Mouse (Mus musculus): ENCODE measurements around the gene Cant1. TPM values are rescaled to one million over a fixed set of nuclear protein-coding genes. Genes with fewer than 3 reads are reported as not detected.

The Cant1 gene
- polyA plus RNA-seq, 2 experiments: 6.0 to 8.3 TPM

GRCm38 (mm10) chr11:118456937-118457336 lies 38.1 kb upstream of the Cant1 start:
- Histone ChIP-seq H3K27me3 (ENCODE audit: control insufficient read depth, insufficient read depth, low read length) (no peaks in the 10 kb centered on the region), H3K4me2 (ENCODE audit: low read depth) (no peak overlapping the region), H3K9me3 (ENCODE audit: control insufficient read depth, low read length) (no peaks in the 10 kb centered on the region), H3K36me3 (replicated peaks; ENCODE audit: control insufficient read depth, insufficient read depth, low read depth) (no peaks in the 10 kb centered on the region), H3K4me1 (replicated peaks; ENCODE audit: control insufficient read depth in 2 of 2, insufficient read depth in 2 of 2, low read length in 1 of 2) (peaks cover 0 to 2% of the 10 kb centered on the region in 2 experiments; a peak in 2 of 4 replicates), H3K4me3 (ENCODE audit: insufficient read depth in 1 of 2, low read depth in 2 of 2, low read length in 2 of 2) (no peak overlapping the region), H3K27ac (no peak overlapping the region), H3K9ac (replicated peaks) (no peak overlapping the region)
- TF ChIP-seq CTCF (IDR thresholded peaks at IDR 0.05; ENCODE audit: low read depth) (no peak), EP300 (IDR thresholded peaks at IDR 0.05; ENCODE audit: low read depth) (no peak)
- ATAC-seq (ENCODE audit: insufficient read depth): no peak
- 57% methylated on average over 11 of the region's 11 CpGs for WGBS (ENCODE audit: insufficient replicate concordance)
- DNase-seq (ENCODE audit: low read depth in 3 of 3, low spot score in 3 of 3): no peak

GRCm38 (mm10) chr11:118455788-118456187 lies 36.9 kb upstream of the Cant1 start:
- DNase-seq (ENCODE audit: low read depth in 3 of 3, low spot score in 3 of 3) (no peak), ATAC-seq (ENCODE audit: insufficient read depth) (no peak)
- peaks cover 0 to 2% of the 10 kb centered on the region in 2 experiments; a peak in 2 of 4 replicates for H3K4me1 ChIP-seq (replicated peaks; ENCODE audit: control insufficient read depth in 2 of 2, insufficient read depth in 2 of 2, low read length in 1 of 2)
- no peaks in the 10 kb centered on the region for H3K36me3 ChIP-seq (replicated peaks; ENCODE audit: control insufficient read depth, insufficient read depth, low read depth)
- TF ChIP-seq EP300 (IDR thresholded peaks at IDR 0.05; ENCODE audit: low read depth) (no peak), CTCF (IDR thresholded peaks at IDR 0.05; ENCODE audit: low read depth) (no peak)
- no peaks in the 10 kb centered on the region for H3K27me3 ChIP-seq (ENCODE audit: control insufficient read depth, insufficient read depth, low read length)
- H3K4me3 ChIP-seq (ENCODE audit: insufficient read depth in 1 of 2, low read depth in 2 of 2, low read length in 2 of 2): no peak overlapping the region
- H3K9me3 ChIP-seq (ENCODE audit: control insufficient read depth, low read length): no peaks in the 10 kb centered on the region
- no peak overlapping the region for H3K27ac ChIP-seq
- H3K4me2 ChIP-seq (ENCODE audit: low read depth): no peak overlapping the region
- no peak overlapping the region for H3K9ac ChIP-seq (replicated peaks)
- 48% methylated on average over 6 of the region's 6 CpGs for WGBS (ENCODE audit: insufficient replicate concordance)

GRCm38 (mm10) chr11:118453886-118454671 lies 35.2 kb upstream of the Cant1 start:
- no peaks in the 10 kb centered on the region for H3K36me3 ChIP-seq (replicated peaks; ENCODE audit: control insufficient read depth, insufficient read depth, low read depth)
- ATAC-seq (ENCODE audit: insufficient read depth) (no peak), DNase-seq (ENCODE audit: low read depth in 3 of 3, low spot score in 3 of 3) (no peak)
- TF ChIP-seq CTCF (IDR thresholded peaks at IDR 0.05; ENCODE audit: low read depth) (no peak), EP300 (IDR thresholded peaks at IDR 0.05; ENCODE audit: low read depth) (no peak)
- no peaks in the 10 kb centered on the region for H3K27me3 ChIP-seq (ENCODE audit: control insufficient read depth, insufficient read depth, low read length)
- H3K27ac ChIP-seq: no peak overlapping the region
- H3K9ac ChIP-seq (replicated peaks): no peak overlapping the region
- 65% methylated on average over 11 of the region's 11 CpGs for WGBS (ENCODE audit: insufficient replicate concordance)
- no peak overlapping the region for H3K4me3 ChIP-seq (ENCODE audit: insufficient read depth in 1 of 2, low read depth in 2 of 2, low read length in 2 of 2)
- H3K9me3 ChIP-seq (ENCODE audit: control insufficient read depth, low read length): no peaks in the 10 kb centered on the region
- no peaks in the 10 kb centered on the region; a peak in 1 of 4 replicates for H3K4me1 ChIP-seq (replicated peaks; ENCODE audit: control insufficient read depth in 2 of 2, insufficient read depth in 2 of 2, low read length in 1 of 2)
- H3K4me2 ChIP-seq (ENCODE audit: low read depth): no peak overlapping the region

GRCm38 (mm10) chr11:118452955-118453354 lies 34.1 kb upstream of the Cant1 start:
- H3K27me3 ChIP-seq (ENCODE audit: control insufficient read depth, insufficient read depth, low read length): no peaks in the 10 kb centered on the region
- no peak overlapping the region for H3K9ac ChIP-seq (replicated peaks)
- DNase-seq (ENCODE audit: low read depth in 3 of 3, low spot score in 3 of 3) (no peak), ATAC-seq (ENCODE audit: insufficient read depth) (no peak)
- no peaks in the 10 kb centered on the region for H3K36me3 ChIP-seq (replicated peaks; ENCODE audit: control insufficient read depth, insufficient read depth, low read depth)
- WGBS (ENCODE audit: insufficient replicate concordance): 44% methylated on average over 2 of the region's 2 CpGs
- TF ChIP-seq EP300 (IDR thresholded peaks at IDR 0.05; ENCODE audit: low read depth): no peak
- TF ChIP-seq CTCF (IDR thresholded peaks at IDR 0.05; ENCODE audit: low read depth): no peak
- H3K27ac ChIP-seq: no peak overlapping the region
- no peaks in the 10 kb centered on the region for H3K4me1 ChIP-seq (replicated peaks; ENCODE audit: control insufficient read depth in 2 of 2, insufficient read depth in 2 of 2, low read length in 1 of 2)
- H3K4me3 ChIP-seq (ENCODE audit: insufficient read depth in 1 of 2, low read depth in 2 of 2, low read length in 2 of 2): no peak overlapping the region
- no peak overlapping the region for H3K4me2 ChIP-seq (ENCODE audit: low read depth)
- H3K9me3 ChIP-seq (ENCODE audit: control insufficient read depth, low read length): no peaks in the 10 kb centered on the region

GRCm38 (mm10) chr11:118451211-118451610 lies 32.3 kb upstream of the Cant1 start:
- no peaks in the 10 kb centered on the region for H3K4me1 ChIP-seq (replicated peaks; ENCODE audit: control insufficient read depth in 2 of 2, insufficient read depth in 2 of 2, low read length in 1 of 2)
- H3K9me3 ChIP-seq (ENCODE audit: control insufficient read depth, low read length): no peaks in the 10 kb centered on the region
- no peak overlapping the region for H3K9ac ChIP-seq (replicated peaks)
- no peak overlapping the region for H3K4me2 ChIP-seq (ENCODE audit: low read depth)
- H3K27me3 ChIP-seq (ENCODE audit: control insufficient read depth, insufficient read depth, low read length): no peaks in the 10 kb centered on the region
- no peak for DNase-seq (ENCODE audit: low read depth in 3 of 3, low spot score in 3 of 3)
- TF ChIP-seq EP300 (IDR thresholded peaks at IDR 0.05; ENCODE audit: low read depth) (no peak), CTCF (IDR thresholded peaks at IDR 0.05; ENCODE audit: low read depth) (no peak)
- ATAC-seq (ENCODE audit: insufficient read depth): no peak
- no peaks in the 10 kb centered on the region for H3K36me3 ChIP-seq (replicated peaks; ENCODE audit: control insufficient read depth, insufficient read depth, low read depth)
- no peak overlapping the region for H3K27ac ChIP-seq
- H3K4me3 ChIP-seq (ENCODE audit: insufficient read depth in 1 of 2, low read depth in 2 of 2, low read length in 2 of 2): no peak overlapping the region
- WGBS (ENCODE audit: insufficient replicate concordance): 62% methylated on average over 6 of the region's 6 CpGs

Measured in liver, embryonic 14.5 days (tissue).